Comparison of ENCODE assay signal across 9 mouse cellular contexts in the genomic region with DNA sequence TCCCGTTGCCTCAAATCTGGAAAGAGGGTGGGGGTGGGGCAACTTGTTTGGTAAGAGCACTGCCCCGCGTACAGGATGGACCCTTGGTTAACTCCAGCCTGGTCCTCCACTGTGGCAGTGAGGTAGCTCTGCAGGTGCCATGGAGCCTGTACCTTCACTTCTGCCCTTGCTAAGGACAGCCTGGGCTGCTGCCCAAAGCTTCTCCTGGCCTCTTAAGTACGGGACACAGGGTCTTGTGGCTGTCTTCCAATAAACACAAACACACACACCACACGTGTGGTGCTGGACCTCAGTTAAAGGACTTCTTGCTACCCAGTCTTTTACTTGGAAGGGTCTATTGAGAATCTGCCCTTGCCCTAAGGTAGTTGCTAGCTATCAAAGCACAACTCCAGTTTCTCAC. TPM values are rescaled to one million over a fixed set of nuclear protein-coding genes. Genes with fewer than 3 reads are reported as not detected.
DNase-seq lines count a peak whose midpoint lies in the region; ATAC-seq and TF ChIP-seq lines count a peak whose summit lies in the region.
"Had no signal": no experiment of that assay in that cellular context is flagged by ENCODE, and none has a peak within 500 bp of the region (broad histone marks: within the 10 kb centered on the region; RNA-seq: fewer than 3 reads in every experiment).

No protein-coding gene starts in this region.

- peak; percentile 93 for DNase-seq in heart, adult 11 months
- no peak for DNase-seq in heart, adult 2 months
- no peak for DNase-seq in CH12.LX (ENCODE audit: extremely low read depth)
- no peak for DNase-seq in hindbrain, embryonic 10.5 days (ENCODE audit: low spot score)
- DNase-seq in liver, postnatal 0 days: no peak
- DNase-seq in layer of hippocampus, adult 9-11 months: no peak
- no peak for DNase-seq in layer of hippocampus, adult 9-10 months (ENCODE audit: low spot score)
- DNase-seq in spleen, postnatal 10 days (ENCODE audit: low spot score in 2 of 2): no peak
- DNase-seq: kidney, postnatal 25 days had no signal

- peak overlapping the region; percentile 53 for H3K4me2 ChIP-seq in CH12.LX (ENCODE audit: insufficient read depth, low read depth, poor library complexity, severe bottlenecking)
- peak overlapping the region; percentile 96 for H3K4me2 ChIP-seq in liver, postnatal 0 days (ENCODE audit: low read depth, low read length)

- ATAC-seq in liver, postnatal 0 days: no peak

- no peaks in the 10 kb centered on the region for H3K27me3 ChIP-seq in heart, adult 2 months (ENCODE audit: control insufficient read depth, insufficient read depth, low read length)
- peaks cover 7% of the 10 kb centered on the region for H3K27me3 ChIP-seq in CH12.LX (replicated peaks)
- H3K27me3 ChIP-seq in hindbrain, embryonic 10.5 days (ENCODE audit: insufficient read depth, poor library complexity, severe bottlenecking): no peaks in the 10 kb centered on the region
- H3K27me3 ChIP-seq in liver, postnatal 0 days (ENCODE audit: insufficient read depth, low read length): no peaks in the 10 kb centered on the region

- no peak for TF ChIP-seq CTCF in heart, adult 2 months (IDR thresholded peaks at IDR 0.05)
- no peak for TF ChIP-seq CTCF in CH12.LX (conservative IDR thresholded peaks at IDR 0.05 in 1 of 2, IDR thresholded peaks at IDR 0.05 in 1 of 2; ENCODE audit: low read depth in 2 of 2, low read length in 2 of 2)
- TF ChIP-seq CTCF in liver, postnatal 0 days (IDR thresholded peaks at IDR 0.05; ENCODE audit: low read depth): no peak

- in situ Hi-C loops in CH12.LX (cut with MboI; ENCODE audit: low pct_ligation_motif_present, low pct_unique_long_range_greater_than_20kb, low sequenced_read_pairs): no loop called here

- no peak overlapping the region for H3K27ac ChIP-seq in heart, adult 2 months
- H3K27ac ChIP-seq in CH12.LX (ENCODE audit: insufficient read depth, low read depth): peak overlapping the region; percentile 59; the same call in 1 of the 2 replicates
- peak overlapping the region; percentile 99 for H3K27ac ChIP-seq in hindbrain, embryonic 10.5 days
- no peak overlapping the region for H3K27ac ChIP-seq in liver, postnatal 0 days (ENCODE audit: low read depth)

- 50% methylated on average over 5 of the region's 5 CpGs for WGBS in heart, adult 2 months
- WGBS in hindbrain, embryonic 10.5 days: 9% methylated on average over 5 of the region's 5 CpGs
- 12% methylated on average over 5 of the region's 5 CpGs for WGBS in liver, postnatal 0 days (ENCODE audit: insufficient replicate concordance)

- H3K9ac ChIP-seq in heart, adult 2 months (ENCODE audit: low read depth, low read length): no peak overlapping the region
- H3K9ac ChIP-seq in CH12.LX (ENCODE audit: insufficient read depth, low read depth): peak overlapping the region; percentile 99; the same call in 1 of the 2 replicates
- peak overlapping the region; percentile 90 for H3K9ac ChIP-seq in liver, postnatal 0 days (replicated peaks)

- no peaks in the 10 kb centered on the region for H3K79me2 ChIP-seq in heart, adult 2 months (replicated peaks; ENCODE audit: control insufficient read depth, insufficient read depth, low read length)
- peaks cover 54% of the 10 kb centered on the region for H3K79me2 ChIP-seq in CH12.LX (replicated peaks; ENCODE audit: control insufficient read depth, extremely low read depth, insufficient read depth, poor library complexity, severe bottlenecking)

- no peaks in the 10 kb centered on the region for H3K36me3 ChIP-seq in heart, adult 2 months (ENCODE audit: control insufficient read depth, insufficient read depth, low read length)
- peaks cover 11 to 26% of the 10 kb centered on the region in 2 experiments for H3K36me3 ChIP-seq in CH12.LX (replicated peaks in 1 of 2; ENCODE audit: control insufficient read depth in 1 of 2, insufficient read depth in 1 of 2, low read length in 1 of 2)
- H3K36me3 ChIP-seq in hindbrain, embryonic 10.5 days: peaks cover 34% of the 10 kb centered on the region
- H3K36me3 ChIP-seq in liver, postnatal 0 days (replicated peaks; ENCODE audit: insufficient read depth, low read length): peaks cover 22% of the 10 kb centered on the region

- intact Hi-C loops in heart, adult 2 months (cut with DNase I): no loop called here

- no peak overlapping the region for H3K4me3 ChIP-seq in heart, adult 2 months
- H3K4me3 ChIP-seq in CH12.LX (replicated peaks in 1 of 3; ENCODE audit: low read depth in 2 of 3, low read length in 2 of 3, poor library complexity in 1 of 3): peak overlapping the region; percentile 64 to 78 (median 65)
- peak overlapping the region; percentile 97 for H3K4me3 ChIP-seq in hindbrain, embryonic 10.5 days
- H3K4me3 ChIP-seq in liver, postnatal 0 days (ENCODE audit: low read depth, low read length): peak overlapping the region; percentile 78

- H3K4me1 ChIP-seq in heart, adult 2 months (ENCODE audit: control insufficient read depth, insufficient read depth, low read length): no peaks in the 10 kb centered on the region
- peaks cover 15 to 45% of the 10 kb centered on the region in 2 experiments for H3K4me1 ChIP-seq in CH12.LX (ENCODE audit: control insufficient read depth in 1 of 2, insufficient read depth in 2 of 2)
- H3K4me1 ChIP-seq in hindbrain, embryonic 10.5 days (replicated peaks): peaks cover 84% of the 10 kb centered on the region
- H3K4me1 ChIP-seq in liver, postnatal 0 days (ENCODE audit: insufficient read depth): peaks cover 39% of the 10 kb centered on the region

- dilution Hi-C loops in CH12.LX (cut with MboI; ENCODE audit: extremely low pct_ligation_motif_present, extremely low pct_unique_long_range_greater_than_20kb, low sequenced_read_pairs): no loop called here

- no peak for TF ChIP-seq POLR2A in heart, adult 2 months (IDR thresholded peaks at IDR 0.05; ENCODE audit: insufficient read depth, low read depth, low read length)
- no peak for TF ChIP-seq POLR2A in CH12.LX (IDR thresholded peaks at IDR 0.05; ENCODE audit: low read depth, low read length)

- no peak for TF ChIP-seq EP300 in heart, adult 2 months (IDR thresholded peaks at IDR 0.05; ENCODE audit: insufficient read depth, low read depth, low read length)
- TF ChIP-seq EP300 in CH12.LX (IDR thresholded peaks at IDR 0.05; ENCODE audit: low read length): no peak
- TF ChIP-seq EP300 in liver, postnatal 0 days (IDR thresholded peaks at IDR 0.05; ENCODE audit: low read depth): no peak

- H3K9me3 ChIP-seq in CH12.LX (replicated peaks; ENCODE audit: low read length): peaks cover 8% of the 10 kb centered on the region
- no peaks in the 10 kb centered on the region for H3K9me3 ChIP-seq in hindbrain, embryonic 10.5 days
- H3K9me3 ChIP-seq in liver, postnatal 0 days (ENCODE audit: low read length): no peaks in the 10 kb centered on the region

- no peak for TF ChIP-seq RAD21 in CH12.LX (IDR thresholded peaks at IDR 0.05; ENCODE audit: low read depth, low read length)

TF ChIP-seq in CH12.LX, 34 proteins besides CTCF, POLR2A, EP300 and RAD21 (continues in another document):
- TF ChIP-seq JUN (IDR thresholded peaks at IDR 0.05; ENCODE audit: insufficient read depth, low read depth, low read length) (no peak), USF1 (IDR thresholded peaks at IDR 0.05; ENCODE audit: low read depth, low read length) (no peak), GABPA (IDR thresholded peaks at IDR 0.05; ENCODE audit: insufficient replicate concordance, low read depth, low read length) (no peak), HCFC1 (IDR thresholded peaks at IDR 0.05; ENCODE audit: low read depth, low read length) (no peak), POLR2AphosphoS2 (IDR thresholded peaks at IDR 0.05; ENCODE audit: low read depth, low read length) (no peak; the same call in 1 of the 2 replicates), CHD2 (IDR thresholded peaks at IDR 0.05; ENCODE audit: low read length) (no peak; the same call in 1 of the 2 replicates), CHD1 (IDR thresholded peaks at IDR 0.05; ENCODE audit: low read depth, low read length) (no peak), PAX5 (IDR thresholded peaks at IDR 0.05; ENCODE audit: low read length) (no peak), IRF4 (IDR thresholded peaks at IDR 0.05; ENCODE audit: low read depth, low read length) (no peak), NELFE (IDR thresholded peaks at IDR 0.05; ENCODE audit: low read depth, low read length) (no peak), ETS1 (conservative IDR thresholded peaks at IDR 0.05; ENCODE audit: low read depth, low read length) (no peak), SMC3 (IDR thresholded peaks at IDR 0.05; ENCODE audit: low read depth, low read length) (no peak), NRF1 (IDR thresholded peaks at IDR 0.05; ENCODE audit: low read depth, low read length) (0 out of 2 replicates have a peak, but pooled peaks have one; percentile 9), MYC (IDR thresholded peaks at IDR 0.05; ENCODE audit: low read depth, low read length) (no peak; the same call in 1 of the 2 replicates), MXI1 (IDR thresholded peaks at IDR 0.05; ENCODE audit: low read depth, low read length) (0 out of 2 replicates have a peak, but pooled peaks have one; percentile 48), ZMIZ1 (IDR thresholded peaks at IDR 0.05; ENCODE audit: low read depth, low read length) (0 out of 2 replicates have a peak, but pooled peaks have one; percentile 20)

RNA-seq across cellular contexts. Expression of a gene that starts 2.5 kb away (rescaled TPM):
- 10 to 100 TPM; 47.5 to 48.2 TPM for total RNA-seq in heart, adult 2 months (2021)
- 73.8 and 78.0 TPM in 2 replicates for polyA plus RNA-seq in heart, adult 2 months (2012; rRNA removed)
- total RNA-seq in CH12.LX (2012; rRNA removed): 88.7 and 117 TPM in 2 replicates
- total RNA-seq in CH12.LX (2014; rRNA removed): 42.8 and 43.8 TPM in 2 replicates
- 83.7 and 125 TPM in 2 replicates for polyA plus RNA-seq in CH12.LX (2012; ENCODE audit: insufficient read length, low read depth)
- 541 and 748 TPM in 2 replicates for polyA plus RNA-seq in hindbrain, embryonic 10.5 days (2016; fragmentation: Nextera tagmentation; extraction: Ambion mirVana)
- 64.0 and 64.9 TPM in 2 replicates for polyA plus RNA-seq in liver, postnatal 0 days (2015; fragmentation: Nextera tagmentation; extraction: Ambion mirVana)

RNA-seq across cellular contexts. Expression of a gene that starts 6.7 kb away (rescaled TPM):
- total RNA-seq in heart, adult 2 months (2021): 1 to 10 TPM; 9.1 TPM
- polyA plus RNA-seq in heart, adult 2 months (2012; rRNA removed): 14.1 and 22.4 TPM in 2 replicates
- total RNA-seq in CH12.LX (2012; rRNA removed): 23.2 and 30.2 TPM in 2 replicates
- total RNA-seq in CH12.LX (2014; rRNA removed): 14.0 and 14.6 TPM in 2 replicates
- 34.5 and 43.6 TPM in 2 replicates for polyA plus RNA-seq in CH12.LX (2012; ENCODE audit: insufficient read length, low read depth)
- 19.1 and 23.9 TPM in 2 replicates for polyA plus RNA-seq in hindbrain, embryonic 10.5 days (2016; fragmentation: Nextera tagmentation; extraction: Ambion mirVana)
- 15.0 and 16.7 TPM in 2 replicates for polyA plus RNA-seq in liver, postnatal 0 days (2015; fragmentation: Nextera tagmentation; extraction: Ambion mirVana)

RNA-seq across cellular contexts. Expression of a gene that starts 37.6 kb away (rescaled TPM):
- total RNA-seq in heart, adult 2 months (2021): under 1 TPM; 0.13 to 0.16 TPM
- polyA plus RNA-seq in heart, adult 2 months (2012; rRNA removed): 0.47 and 0.53 TPM in 2 replicates
- total RNA-seq in CH12.LX (2012; rRNA removed): not detected in 2 replicates
- not detected in 2 replicates for total RNA-seq in CH12.LX (2014; rRNA removed)
- not detected in 2 replicates for polyA plus RNA-seq in CH12.LX (2012; ENCODE audit: insufficient read length, low read depth)
- 2.2 and 4.2 TPM in 2 replicates for polyA plus RNA-seq in hindbrain, embryonic 10.5 days (2016; fragmentation: Nextera tagmentation; extraction: Ambion mirVana)
- not detected in 2 replicates for polyA plus RNA-seq in liver, postnatal 0 days (2015; fragmentation: Nextera tagmentation; extraction: Ambion mirVana)

Comparison
In these comparisons a context has a peak if more than half of its experiments do, and no peak if none do; other contexts are left out.
1. H3K27ac ChIP-seq: peak in CH12.LX (single experiment) and hindbrain, embryonic 10.5 days (single experiment); none in heart, adult 2 months (single experiment) and liver, postnatal 0 days (single experiment).